Mouse (Mus musculus) lung, postnatal 36 days (tissue): Measurements from ENCODE around the gene Gm10447.
A peak's percentile ranks its signal among the peaks of the same experiment; 100 is the strongest.

Experiments
- DNase-seq: peaks from one replicate; pipeline ENCODE4 v3.0.0; 2022; ENCODE audit warnings: mixed read lengths

Gm10447 gene

GRCm38 (mm10) chr11:53456474-53457371, at the start of gene Gm10447, which contains the start of gene Shroom1:
TSS of gene Gm10447 (minus strand) at chr11:53457110.
TSS of gene Shroom1 (plus strand) at chr11:53457205.
- DNase-seq = peak; percentile 71

DNA sequence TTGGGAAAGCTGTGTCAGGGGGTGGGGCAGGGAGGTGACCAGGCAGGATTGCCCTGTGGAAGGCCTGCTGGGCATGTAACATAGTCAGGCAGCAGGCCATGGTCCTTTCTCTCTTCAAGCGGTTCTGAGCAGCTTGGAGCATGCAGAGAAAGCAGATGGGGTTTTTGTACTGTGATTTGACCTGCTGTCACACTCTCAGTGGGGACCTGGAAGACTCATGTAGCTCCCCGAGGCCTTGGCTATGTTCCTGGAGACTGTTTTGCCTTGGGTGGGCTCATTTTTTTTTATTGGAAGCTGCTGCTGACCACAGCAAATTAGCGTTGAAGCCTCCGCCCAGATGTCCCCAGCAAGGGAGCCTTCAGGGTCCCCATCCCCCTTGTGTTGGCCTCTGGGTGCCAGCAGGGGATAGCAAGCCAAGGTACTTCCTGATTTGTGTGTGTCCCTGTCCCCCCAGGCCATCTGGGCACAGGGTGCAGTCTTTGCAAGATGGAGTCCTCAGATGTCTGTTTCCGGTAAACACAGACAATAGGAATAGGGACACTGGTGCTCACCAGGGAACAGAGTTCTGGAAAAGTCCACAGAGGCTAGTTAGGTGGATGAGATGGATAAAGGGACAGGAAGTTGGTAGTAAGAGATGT, 48.2 kb upstream of the Gm10447 start:
- no peak for DNase-seq

DNA sequence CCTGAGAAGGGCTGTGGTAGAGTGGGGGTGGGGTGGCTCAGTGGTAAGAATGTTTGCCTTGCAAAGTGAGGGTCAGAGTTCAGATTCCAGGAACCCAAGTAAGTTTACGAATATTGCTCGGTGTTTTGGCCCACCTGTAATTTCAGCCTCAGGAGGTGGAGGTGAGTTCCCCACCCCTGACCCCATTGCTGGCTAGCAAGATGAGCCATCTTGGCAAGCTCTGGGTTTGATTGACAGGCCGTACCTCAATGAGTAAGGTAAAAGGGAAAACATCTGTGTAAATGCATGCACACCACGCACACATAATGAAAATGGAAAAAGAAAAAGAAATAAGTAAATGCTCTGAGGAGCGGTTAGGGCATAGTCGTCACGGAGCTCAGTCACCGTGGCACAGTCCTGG, 47.5 kb upstream of the Gm10447 start:
- no peak for DNase-seq

GRCm38 (mm10) chr11:53503738-53504137, 46.8 kb upstream of the Gm10447 start:
- peak; percentile 55 for DNase-seq

GRCm38 (mm10) chr11:53502039-53502765, 45.3 kb upstream of the Gm10447 start:
- DNase-seq = no peak

GRCm38 (mm10) chr11:53500569-53500968, 43.7 kb upstream of the Gm10447 start:
- peak; percentile 90 for DNase-seq

GRCm38 (mm10) chr11:53496946-53497345, 40.0 kb upstream of the Gm10447 start:
- no peak for DNase-seq

DNA sequence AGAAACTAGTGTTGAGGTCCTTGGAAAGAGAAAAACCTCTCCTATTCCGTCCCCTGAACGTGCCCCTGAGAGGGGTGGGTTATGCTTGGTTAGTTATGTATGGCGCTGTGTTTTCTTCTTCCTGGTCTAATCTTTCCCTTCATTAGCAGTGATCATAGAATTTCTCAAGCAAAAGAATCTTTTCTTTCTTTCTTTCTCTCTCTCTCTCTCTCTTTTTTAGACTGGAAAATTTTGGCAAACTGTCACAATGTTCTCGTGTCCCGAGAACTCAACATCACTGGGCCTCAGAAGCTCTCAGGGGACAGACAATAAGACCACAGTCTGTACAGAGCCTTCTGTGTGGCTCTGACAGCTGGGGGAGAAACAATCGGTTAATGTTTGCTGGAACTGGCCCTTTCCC, 38.5 kb upstream of the Gm10447 start:
- no peak for DNase-seq

GRCm38 (mm10) chr11:53493243-53493955, 36.5 kb upstream of the Gm10447 start:
- no peak for DNase-seq

- no peak for DNase-seq
These were observed 35.1 kb upstream of the Gm10447 start for GRCm38 (mm10) chr11:53491954-53492401.

DNA sequence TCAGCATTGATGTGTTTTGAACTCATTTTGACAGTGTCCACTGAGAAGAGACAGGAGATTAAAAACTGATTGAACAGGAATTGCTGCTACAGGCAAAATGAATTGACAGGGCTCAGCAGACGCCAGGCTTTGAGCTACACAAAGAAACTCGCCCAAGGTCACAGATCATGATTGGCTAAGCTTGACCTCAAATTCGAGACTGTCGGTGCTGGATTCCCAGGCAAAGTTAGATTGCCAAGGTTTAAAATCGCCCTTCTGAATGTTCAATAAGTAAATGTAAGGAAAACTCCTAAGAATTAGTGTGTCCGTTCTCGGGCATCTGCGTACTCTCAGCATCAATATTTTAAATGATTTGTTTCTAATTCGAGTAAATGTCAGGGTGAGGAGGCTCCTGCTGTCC, 32.5 kb upstream of the Gm10447 start:
- no peak for DNase-seq

DNA sequence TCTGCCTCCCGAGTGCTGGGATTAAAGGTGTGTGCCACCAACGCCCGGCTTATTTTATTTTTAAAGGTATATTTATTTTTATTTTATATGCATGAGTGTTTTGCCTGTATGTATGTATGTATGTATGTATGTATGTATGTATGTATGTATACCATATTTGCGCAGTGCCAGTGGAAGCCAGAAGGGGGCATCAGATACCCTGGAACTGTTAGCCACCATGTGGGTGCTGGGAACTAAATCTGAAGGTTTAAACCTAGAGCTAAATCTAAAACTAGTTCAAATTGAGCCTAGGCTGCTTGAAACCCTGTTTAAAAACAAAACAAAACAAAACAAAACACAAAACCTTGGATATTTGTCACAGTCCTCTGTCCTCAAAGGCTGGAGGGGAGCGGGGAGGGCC, 32.1 kb upstream of the Gm10447 start:
- no peak for DNase-seq

DNA sequence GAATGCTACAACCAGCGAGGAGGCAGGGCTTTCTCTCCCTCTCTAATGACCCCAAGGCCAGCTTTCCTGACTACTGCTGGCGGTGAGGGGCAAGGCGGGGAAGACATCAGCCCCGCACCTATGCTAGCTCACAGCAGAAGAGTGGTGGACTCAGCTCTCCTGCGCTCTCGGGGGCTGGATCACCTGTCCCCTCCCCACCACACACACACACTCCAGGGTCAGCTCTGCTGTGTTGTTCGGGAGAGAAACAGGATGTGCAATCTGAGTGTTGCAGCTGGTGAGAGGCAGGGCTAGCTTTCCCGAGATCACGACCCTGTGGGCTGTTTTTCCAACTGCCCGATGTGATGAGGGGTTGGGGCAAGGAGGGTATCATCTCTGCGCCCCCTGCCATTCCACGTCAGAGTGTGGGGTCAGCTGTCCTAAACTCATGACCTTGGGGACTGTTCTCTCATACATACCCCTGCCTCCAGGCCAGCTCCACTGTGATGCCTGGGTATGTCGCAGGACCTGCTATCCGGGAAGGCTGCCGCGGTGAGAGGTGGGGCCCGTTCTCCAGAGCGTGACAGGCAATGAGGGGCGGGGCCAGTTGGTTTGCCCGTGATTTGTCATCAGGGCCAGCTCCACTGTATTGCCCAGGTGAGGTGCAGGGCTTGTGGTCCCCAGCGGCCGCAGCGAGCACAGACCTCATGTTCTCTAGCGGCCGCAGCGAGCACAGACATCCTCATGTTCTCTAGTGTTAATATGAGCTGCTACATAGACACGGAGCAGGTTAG, 30.1 kb upstream of the Gm10447 start:
- DNase-seq = peak; percentile 53

DNA sequence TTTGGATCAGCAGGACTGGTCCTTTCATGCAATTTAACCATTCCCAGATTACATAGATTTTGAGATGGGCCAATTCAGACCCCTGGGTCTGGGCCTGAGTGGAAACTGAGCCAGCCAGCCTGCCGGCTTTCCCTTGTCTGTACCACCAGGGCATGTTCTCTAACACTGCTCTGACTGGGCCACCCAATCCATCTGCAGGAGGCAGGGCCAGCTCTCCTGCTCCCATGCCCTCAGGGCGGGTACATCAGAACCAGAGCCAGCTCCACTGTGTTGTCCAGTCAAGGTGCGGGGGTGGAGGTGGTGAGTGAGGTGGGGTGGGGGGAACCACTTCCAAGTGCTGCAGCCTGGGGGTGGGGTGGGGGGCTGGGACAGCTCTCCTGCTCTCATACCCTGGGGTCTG, 29.4 kb upstream of the Gm10447 start:
- DNase-seq = no peak

- peak; percentile 30 for DNase-seq
These were observed 28.8 kb upstream of the Gm10447 start for GRCm38 (mm10) chr11:53485719-53486118.

GRCm38 (mm10) chr11:53483159-53483891, 26.4 kb upstream of the Gm10447 start:
- DNase-seq = peak; percentile 24

DNA sequence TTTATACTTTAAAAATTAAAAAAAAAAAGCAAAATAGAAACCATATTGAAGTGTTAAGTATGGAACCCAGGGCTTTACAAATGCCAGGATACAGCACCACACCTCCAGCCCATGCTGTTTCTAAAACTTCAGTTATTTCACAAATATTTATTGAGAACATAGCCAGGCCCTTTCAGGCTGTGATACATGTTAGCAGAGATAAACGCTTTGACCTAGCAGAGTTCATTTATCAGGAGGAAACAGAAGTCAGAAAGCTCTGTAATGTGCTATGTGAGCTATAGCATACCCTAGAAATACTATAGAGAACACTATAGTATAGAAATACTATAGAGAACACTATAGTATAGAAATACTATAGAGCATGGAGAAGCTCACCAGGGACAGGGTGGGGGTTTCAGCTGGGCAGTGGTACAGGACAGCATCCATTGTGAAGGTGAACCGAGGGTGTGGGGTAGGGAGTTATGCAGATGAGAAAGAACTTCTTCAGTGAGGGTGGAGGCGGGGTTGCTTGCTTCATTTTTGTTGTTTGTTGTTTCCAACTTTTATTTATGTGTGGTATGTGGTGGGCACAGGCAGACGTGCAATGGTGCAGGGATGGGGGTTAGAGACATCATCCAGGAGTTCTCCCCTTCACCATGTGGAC, 24.3 kb upstream of the Gm10447 start:
- DNase-seq = no peak

DNA sequence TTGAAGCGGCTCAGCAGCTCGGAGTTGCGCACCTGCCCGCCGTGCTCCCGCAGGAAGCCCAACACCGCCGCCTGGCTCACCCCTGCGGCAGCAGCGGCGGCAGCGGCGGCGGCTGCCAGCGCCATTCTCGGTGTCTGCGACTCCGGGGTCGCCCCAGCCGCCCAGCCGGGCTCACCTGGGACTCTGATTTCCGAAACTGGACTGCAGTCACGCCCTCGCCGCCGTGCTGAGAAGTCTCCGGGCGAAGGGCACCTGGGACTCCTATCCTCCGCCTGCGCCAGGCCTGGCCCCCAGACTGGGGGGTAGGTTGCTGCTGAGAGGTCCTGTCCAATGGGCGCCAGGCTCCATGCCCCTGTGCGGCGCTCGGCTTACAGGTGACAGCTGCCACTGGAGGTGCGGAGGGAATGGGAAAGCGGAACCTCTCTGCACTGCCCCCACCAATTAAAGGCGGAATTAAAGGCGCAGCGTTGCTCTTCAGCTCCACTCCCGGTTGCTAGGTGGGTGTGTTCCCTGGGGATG, 22.9 kb upstream of the Gm10447 start, which contains the start of the genes Gm9945 and Sowaha:
Gene Gm9945 (plus strand): TSS at position 384 of the 519 bp plus-strand sequence.
Gene Sowaha (minus strand): TSS at position 492 of the 519 bp plus-strand sequence.
- DNase-seq = peak; percentile 53

DNA sequence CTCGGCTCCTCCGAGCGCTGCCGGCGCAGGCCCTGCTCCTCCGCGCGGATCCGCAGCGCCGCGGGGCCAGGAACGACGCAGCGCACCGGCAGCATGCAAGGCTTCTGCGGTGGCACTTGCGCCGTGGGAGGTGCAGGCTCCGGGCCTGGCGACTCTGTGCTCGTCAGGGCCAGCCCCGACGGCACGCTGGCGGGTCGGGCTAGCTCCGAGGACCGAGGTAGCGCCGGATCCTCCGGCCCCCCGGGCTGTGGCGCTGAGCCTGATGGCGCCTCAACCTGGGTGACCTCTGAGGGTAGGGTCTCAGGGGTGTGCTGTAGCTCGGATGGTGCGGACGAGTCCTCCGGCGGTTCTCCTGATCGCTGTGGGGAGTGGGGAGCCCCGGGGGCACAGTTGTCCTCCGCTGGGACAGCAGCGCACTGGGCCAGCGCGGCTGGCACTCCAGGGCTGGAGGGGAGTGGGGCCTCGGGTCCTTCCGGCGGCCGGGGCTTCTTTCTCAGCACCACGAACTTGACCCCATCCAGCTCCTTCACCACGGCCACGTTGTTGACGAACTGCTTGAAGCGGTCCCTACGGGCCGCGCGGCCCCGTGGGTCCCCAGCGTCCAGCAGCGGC, 22.4 kb upstream of the Gm10447 start:
- no peak for DNase-seq
